Mouse (Mus musculus) 3134 (cell line): ENCODE data around the gene Cd72.

ENCODE experiments used
- DNase-seq: peaks from one replicate; pipeline ENCODE4 v3.0.0-alpha.2; 2011; ENCODE audit warnings: low spot score; ENCODE audit not compliant: insufficient read length; ENCODE audit errors: extremely low read depth

The Cd72 gene

GRCm38 (mm10) chr4:43428946-43429345 lies 25.5 kb downstream of the Cd72 start, which contains the start of gene Fam166b:
Gene Fam166b, minus strand, starts transcription at chr4:43429134.
- DNase-seq = no peak

GRCm38 (mm10) chr4:43428180-43428861 lies 26.1 kb downstream of the Cd72 start:
- DNase-seq = no peak

- no peak for DNase-seq
Measured at GRCm38 (mm10) chr4:43427501-43428179, 26.8 kb downstream of the Cd72 start.

GRCm38 (mm10) chr4:43426487-43426886 lies 27.9 kb downstream of the Cd72 start:
- no peak for DNase-seq

DNA sequence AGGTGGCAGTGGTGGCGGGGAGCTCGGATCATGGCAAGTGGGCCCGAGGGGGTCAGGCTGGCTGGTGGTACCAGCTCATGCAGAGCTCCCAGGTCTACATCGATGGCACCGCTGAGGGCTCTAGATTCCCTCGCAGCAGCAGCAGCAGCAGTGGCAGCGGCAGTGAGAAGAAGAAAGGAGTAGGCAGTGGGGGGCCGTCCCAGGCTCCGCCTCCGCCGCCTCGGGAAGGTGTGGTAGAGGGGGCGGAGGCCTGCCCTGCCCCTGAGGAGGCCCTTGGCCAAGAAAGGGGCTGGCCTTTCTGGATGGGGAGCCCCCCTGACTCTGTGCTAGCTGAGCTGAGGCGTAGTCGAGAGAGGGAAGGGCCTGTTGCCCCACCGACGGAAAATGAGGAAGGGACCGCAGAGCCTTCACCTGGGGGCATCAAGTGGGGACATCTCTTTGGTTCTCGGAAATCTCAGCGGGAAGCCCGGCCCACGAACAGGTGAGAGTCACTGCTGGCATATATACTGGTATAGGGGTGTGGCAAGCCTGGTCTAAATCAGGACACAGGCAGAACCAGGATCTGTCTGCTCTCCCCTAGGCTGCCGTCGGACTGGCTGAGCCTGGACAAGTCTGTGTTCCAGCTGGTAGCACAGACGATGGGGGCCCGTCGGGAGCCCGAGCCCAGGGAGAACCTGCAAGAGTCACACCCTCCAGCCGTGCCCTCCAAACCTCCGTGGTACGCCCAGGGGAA lies 28.6 kb downstream of the Cd72 start:
- no peak for DNase-seq

DNA sequence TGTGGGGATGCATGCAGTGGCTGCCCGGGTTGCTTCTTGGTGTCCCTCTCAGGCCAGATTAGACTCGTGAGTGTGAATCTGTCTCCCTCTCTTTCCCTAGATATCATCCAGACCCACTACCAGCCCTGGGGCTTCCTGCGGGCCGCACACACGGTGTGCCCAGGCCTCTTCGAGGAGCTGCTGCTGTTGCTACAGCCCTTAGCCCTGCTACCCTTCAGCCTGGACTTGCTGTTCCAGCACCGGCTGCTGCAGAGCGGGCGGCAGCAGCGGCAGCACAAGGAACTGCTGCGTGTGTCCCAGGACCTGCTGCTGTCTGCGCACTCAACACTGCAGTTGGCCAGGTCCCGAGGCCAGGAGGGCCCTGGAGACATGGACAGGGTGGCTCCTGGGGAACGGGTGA lies 29.2 kb downstream of the Cd72 start:
- DNase-seq = no peak

- no peak for DNase-seq
Measured at GRCm38 (mm10) chr4:43424072-43424471, 30.4 kb downstream of the Cd72 start.

DNA sequence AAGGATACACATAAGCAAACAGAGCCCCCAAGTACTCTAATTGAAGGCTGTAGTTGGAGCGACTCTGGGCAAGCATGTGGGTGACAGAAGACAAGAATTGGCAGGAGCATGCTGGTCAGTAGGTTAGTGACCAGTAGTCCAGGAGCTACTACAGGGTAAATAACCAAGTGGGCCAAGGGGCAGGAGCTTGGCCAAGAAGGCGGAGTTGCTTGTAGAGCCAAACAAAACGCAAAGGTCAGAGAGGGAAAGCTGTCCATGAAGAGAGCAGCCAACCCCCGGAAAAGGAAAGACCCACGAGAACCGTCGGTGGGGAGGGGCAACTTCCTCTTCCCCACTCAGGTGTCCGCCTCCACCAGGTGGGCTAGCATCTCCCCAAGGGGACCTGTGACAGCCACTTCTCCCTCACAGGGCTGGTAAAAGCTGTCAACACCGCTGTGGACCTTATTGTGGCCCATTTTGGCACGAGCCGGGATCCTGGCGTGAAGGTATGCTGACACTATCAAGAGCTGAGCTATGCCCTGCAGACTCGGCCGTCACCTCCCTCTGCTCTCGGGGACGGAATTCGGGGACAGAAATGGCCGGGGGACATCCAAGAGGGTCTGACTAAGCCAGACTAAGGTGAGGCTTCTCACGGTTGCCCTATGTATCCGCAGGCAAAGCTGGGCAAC lies 31.0 kb downstream of the Cd72 start:
- no peak for DNase-seq

DNA sequence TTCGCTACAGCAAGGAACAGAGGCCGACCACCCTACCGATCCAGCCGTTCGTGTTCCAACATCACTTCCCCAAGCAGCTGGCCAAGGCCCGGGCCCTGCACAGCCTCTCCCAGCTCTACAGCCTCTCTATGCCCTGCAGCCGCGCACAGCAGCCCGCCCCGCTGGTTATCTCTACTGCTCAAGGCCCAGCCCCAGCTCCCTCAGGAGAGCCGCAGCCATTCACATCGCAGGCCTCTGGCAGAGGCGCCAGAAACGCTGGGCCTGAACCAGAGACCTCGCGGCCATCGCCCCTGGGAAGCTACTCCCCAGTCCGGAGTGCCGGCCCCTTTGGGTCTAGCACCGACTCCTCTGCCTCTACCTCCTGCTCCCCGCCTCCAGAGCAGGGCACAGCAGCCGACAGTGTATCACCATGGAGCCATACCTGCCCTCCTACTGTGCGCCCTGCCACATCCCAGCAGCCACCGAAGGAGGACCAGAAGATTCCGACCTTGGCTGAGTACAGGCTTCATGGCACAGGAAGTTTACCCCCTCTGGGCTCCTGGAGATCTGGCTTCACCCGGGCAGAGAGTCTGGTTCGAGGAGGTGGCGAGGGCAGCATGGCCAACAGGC lies 32.7 kb downstream of the Cd72 start:
- DNase-seq = no peak

DNA sequence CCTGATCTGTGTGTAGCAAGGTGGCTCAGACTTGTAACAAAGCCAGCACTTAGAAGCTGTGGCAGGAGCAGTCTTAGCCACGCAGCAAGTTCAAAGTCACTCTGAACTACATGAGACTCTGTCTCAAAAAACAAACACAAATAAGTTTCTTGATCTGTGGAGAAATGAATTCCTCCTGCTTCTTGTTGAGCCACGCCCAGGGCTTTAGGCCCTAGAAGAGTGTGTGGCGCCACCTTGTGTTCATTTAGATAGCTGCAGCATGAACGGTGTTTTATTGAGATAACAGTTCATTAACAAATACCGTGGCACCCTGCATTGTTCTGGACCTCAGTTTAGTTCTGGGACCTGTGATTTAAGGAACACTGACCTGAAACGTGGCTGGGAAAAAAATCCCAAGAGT lies 34.1 kb downstream of the Cd72 start:
- peak; percentile 47 for DNase-seq

DNA sequence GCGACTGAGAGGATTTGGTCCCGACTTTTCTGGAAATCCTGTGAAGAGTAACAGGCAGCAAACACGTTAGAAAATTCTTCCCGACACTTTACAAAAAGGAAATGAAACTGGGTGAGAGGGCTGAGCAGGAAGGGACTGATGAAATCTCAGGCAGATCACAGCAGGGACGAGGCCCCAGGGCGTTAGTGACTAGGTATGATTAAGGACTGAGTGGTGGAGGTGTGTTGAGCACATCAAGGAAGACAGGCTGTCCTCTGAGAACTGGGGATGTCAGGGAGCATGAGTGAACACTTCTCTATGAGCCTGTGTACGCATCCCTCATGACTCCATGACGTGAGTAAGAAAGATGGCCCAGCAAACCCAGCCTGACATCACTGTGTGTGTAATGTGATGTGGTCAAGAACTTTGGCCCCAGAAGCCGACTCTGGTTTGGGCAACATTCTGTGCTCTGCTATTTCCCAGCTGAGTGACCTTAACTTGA lies 34.6 kb downstream of the Cd72 start:
- no peak for DNase-seq

DNA sequence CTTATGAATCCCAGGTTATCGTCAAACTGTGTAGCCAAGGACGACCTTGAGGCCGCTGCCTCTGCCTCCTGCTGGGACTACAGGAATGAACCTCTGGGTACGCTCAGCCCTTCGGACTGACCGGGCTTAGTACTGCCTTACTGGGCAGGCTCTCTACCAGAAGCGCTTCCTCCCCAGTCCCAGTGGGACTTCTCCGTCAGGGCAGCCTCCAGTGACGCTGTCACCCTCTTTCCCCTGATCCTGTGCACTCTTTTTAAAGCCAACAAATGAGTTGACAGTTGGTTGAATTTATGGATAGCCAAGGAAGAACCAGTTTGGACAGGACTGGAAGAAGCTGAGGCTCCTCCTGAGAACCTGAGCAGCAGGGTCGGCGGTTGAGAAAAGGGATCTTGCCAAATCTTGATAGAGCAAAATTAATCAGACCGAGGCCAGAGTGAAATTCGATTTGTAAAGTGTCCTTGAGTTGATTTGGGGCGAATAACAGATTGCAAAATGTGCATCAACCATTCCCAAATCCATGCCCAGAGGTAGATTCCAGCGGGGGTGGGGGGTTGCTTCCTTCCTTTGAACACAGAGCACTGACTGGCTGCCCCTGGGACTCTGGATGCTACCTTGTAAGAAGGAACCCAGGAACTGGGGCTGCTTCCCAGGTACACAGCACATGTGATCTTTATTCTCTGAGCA lies 35.3 kb downstream of the Cd72 start:
- no peak for DNase-seq

DNA sequence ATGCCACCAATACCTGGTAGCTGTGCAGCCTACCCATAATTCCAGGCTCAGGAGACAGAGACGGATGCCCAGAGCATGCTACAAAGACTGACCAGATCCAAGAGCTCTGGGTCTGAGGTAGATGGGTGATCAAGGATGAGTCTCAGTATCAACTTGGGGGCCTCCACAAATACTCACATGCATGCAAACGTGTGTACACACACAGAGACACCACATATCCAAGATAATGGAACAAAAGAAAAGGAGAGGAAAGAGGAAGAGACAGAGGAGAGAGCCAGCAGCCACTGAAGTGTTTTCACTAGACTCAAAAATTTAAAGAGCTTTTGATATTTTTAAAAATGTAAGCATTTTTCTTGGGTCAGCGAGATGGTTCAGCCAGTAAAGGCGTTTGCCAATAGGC lies 36.0 kb downstream of the Cd72 start:
- DNase-seq = no peak

- DNase-seq = no peak
Measured at GRCm38 (mm10) chr4:43417269-43418062, 37.0 kb downstream of the Cd72 start.

GRCm38 (mm10) chr4:43416071-43416490 lies 38.3 kb downstream of the Cd72 start:
- DNase-seq = peak; percentile 27

DNA sequence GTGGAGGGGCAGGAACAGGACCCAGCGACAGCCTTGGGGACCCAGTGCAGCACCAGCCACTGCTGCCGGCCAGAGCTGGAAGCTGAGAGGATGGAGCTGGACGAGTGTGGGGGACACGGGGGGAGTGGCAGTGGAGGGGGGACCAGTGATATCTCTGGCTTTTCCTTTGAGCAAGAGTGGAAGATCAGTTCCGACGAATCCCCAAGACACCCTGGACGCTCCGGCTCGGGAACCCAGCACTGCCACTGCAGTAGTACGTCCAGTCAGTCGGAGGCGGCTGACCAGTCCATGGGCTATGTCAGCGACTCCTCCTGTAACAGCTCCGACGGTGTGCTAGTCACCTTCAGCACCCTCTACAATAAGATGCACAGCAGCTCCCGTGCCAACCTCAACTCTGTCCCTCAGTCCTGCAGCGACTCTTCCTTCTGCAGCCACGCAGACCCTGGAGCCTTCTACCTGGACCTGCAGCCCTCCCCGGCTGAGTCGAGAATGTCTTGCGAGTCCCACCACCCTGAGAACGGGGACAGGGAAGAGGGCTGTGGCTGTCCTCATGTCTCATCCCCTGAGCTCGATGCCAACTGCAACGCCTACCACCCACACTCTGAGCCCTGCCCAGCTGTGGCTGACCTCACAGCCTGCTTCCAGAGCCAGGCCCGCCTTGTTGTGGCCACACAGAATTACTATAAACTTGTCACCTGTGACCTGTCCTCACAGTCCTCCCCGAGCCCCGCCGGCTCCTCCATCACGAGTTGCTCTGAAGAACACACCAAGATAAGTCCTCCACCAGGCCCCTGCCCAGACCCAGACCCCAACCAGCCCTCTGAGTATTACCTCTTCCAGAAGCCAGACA lies 39.0 kb downstream of the Cd72 start:
- DNase-seq = peak; percentile 29

- DNase-seq = no peak
Measured at GRCm38 (mm10) chr4:43414761-43415160, 39.7 kb downstream of the Cd72 start.
